Comparison of ENCODE assay signal across 10 mouse cellular contexts in the genomic region with DNA sequence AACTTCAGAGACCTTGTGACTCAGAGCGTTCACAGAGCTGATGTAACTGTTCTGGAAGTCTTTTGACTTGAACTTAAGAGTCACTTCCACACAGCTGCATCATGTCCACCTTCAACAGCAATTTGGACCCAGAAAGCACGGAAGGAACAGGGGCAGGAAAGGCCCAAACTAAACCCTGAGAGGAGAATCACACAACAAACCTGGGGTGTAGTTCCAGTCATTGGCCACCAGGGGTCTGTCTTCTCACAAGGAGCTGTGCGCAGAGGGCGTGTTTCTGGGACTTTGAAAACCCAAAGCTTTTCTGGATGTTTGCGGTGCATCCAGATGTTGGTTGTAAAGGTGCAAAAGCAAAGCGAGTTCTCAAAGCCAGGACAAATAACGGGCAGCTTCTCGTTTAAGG.
DNase-seq lines count a peak whose midpoint lies in the region; ATAC-seq and TF ChIP-seq lines count a peak whose summit lies in the region.
"Had no signal": no experiment of that assay in that cellular context is flagged by ENCODE, and none has a peak within 500 bp of the region (broad histone marks: within the 10 kb centered on the region; RNA-seq: fewer than 3 reads in every experiment).

No protein-coding gene starts in this region.

- no peak overlapping the region for H3K27ac ChIP-seq in forebrain, embryonic 11.5 days (ENCODE audit: low read depth, low read length)
- no peak overlapping the region for H3K27ac ChIP-seq in forebrain, embryonic 16.5 days (ENCODE audit: low read length)
- no peak overlapping the region for H3K27ac ChIP-seq in spleen, adult 2 months (ENCODE audit: insufficient read depth, low read length)
- H3K27ac ChIP-seq: neural tube, embryonic 13.5 days had no signal

- H3K27me3 ChIP-seq in forebrain, embryonic 11.5 days (ENCODE audit: control insufficient read depth, insufficient read depth, low read length) = no peaks in the 10 kb centered on the region
- no peaks in the 10 kb centered on the region; the same call in 1 of the 2 replicates for H3K27me3 ChIP-seq in forebrain, embryonic 16.5 days (replicated peaks; ENCODE audit: control insufficient read depth, insufficient read depth, low read length)
- no peaks in the 10 kb centered on the region for H3K27me3 ChIP-seq in spleen, adult 2 months (ENCODE audit: control insufficient read depth, insufficient read depth, low read length)

- no peak overlapping the region for H3K4me2 ChIP-seq in forebrain, embryonic 11.5 days (ENCODE audit: low read depth, low read length, severe bottlenecking)
- H3K4me2 ChIP-seq in forebrain, embryonic 16.5 days (ENCODE audit: low read length) = no peak overlapping the region
- H3K4me2 ChIP-seq: neural tube, embryonic 13.5 days had no signal

- H3K4me1 ChIP-seq in forebrain, embryonic 11.5 days (replicated peaks; ENCODE audit: control insufficient read depth, insufficient read depth, low read length) = no peaks in the 10 kb centered on the region
- H3K4me1 ChIP-seq in forebrain, embryonic 16.5 days (replicated peaks; ENCODE audit: control insufficient read depth, insufficient read depth, low read length) = no peaks in the 10 kb centered on the region; the same call in 1 of the 2 replicates
- H3K4me1 ChIP-seq in spleen, adult 2 months (ENCODE audit: control insufficient read depth, insufficient read depth, insufficient read length) = peaks cover 1% of the 10 kb centered on the region; the same call in 1 of the 2 replicates

- H3K9ac ChIP-seq in forebrain, embryonic 11.5 days (ENCODE audit: low read length) = no peak overlapping the region
- no peak overlapping the region for H3K9ac ChIP-seq in forebrain, embryonic 16.5 days (replicated peaks; ENCODE audit: low read depth, low read length)
- H3K9ac ChIP-seq: neural tube, embryonic 13.5 days had no signal

- TF ChIP-seq POLR2A in spleen, adult 2 months (IDR thresholded peaks at IDR 0.05; ENCODE audit: low read depth, low read length) = no peak

- ATAC-seq in forebrain, embryonic 11.5 days (replicated peaks; ENCODE audit: low FRiP score) = peak; percentile 55; the same call in 1 of the 2 replicates
- no peak for ATAC-seq in forebrain, embryonic 16.5 days

- WGBS in forebrain, embryonic 11.5 days = 17% methylated on average over 8 of the region's 8 CpGs
- 11% methylated on average over 8 of the region's 8 CpGs for WGBS in forebrain, embryonic 16.5 days
- WGBS in spleen, adult 2 months = 14% methylated on average over 8 of the region's 8 CpGs

- H3K9me3 ChIP-seq in forebrain, embryonic 11.5 days (ENCODE audit: control insufficient read depth, low read length) = no peaks in the 10 kb centered on the region; the same call in 1 of the 2 replicates
- no peaks in the 10 kb centered on the region for H3K9me3 ChIP-seq in forebrain, embryonic 16.5 days (ENCODE audit: control insufficient read depth, low read length)
- H3K9me3 ChIP-seq: neural tube, embryonic 13.5 days had no signal

- no peaks in the 10 kb centered on the region for H3K36me3 ChIP-seq in forebrain, embryonic 11.5 days (ENCODE audit: control insufficient read depth, insufficient read depth, low read length)
- H3K36me3 ChIP-seq in forebrain, embryonic 16.5 days (ENCODE audit: control insufficient read depth, insufficient read depth) = no peaks in the 10 kb centered on the region
- no peaks in the 10 kb centered on the region for H3K36me3 ChIP-seq in spleen, adult 2 months (ENCODE audit: control insufficient read depth, insufficient read depth, low read length)
- H3K36me3 ChIP-seq: G1E; neural tube, embryonic 13.5 days had no signal

- DNase-seq in forebrain, embryonic 11.5 days (ENCODE audit: low spot score) = peak; percentile 74
- DNase-seq in adrenal gland, postnatal 14 days = peak; percentile 78
- peak; percentile 68 for DNase-seq in embryo, embryonic 9.5 days (ENCODE audit: extremely low spot score)
- DNase-seq in heart, postnatal 10 days = peak; percentile 88
- DNase-seq in layer of hippocampus, postnatal 25 days (ENCODE audit: extremely low spot score in 1 of 2, low spot score in 1 of 2) = peak; percentile 19 to 54
- DNase-seq in lung, postnatal 36 days = peak; percentile 84
- DNase-seq in spleen, adult 2 months (ENCODE audit: low read depth in 1 of 2, low spot score in 2 of 2) = peak; percentile 22 to 30

- no peak overlapping the region for H3K4me3 ChIP-seq in forebrain, embryonic 11.5 days (ENCODE audit: low read depth, low read length)
- H3K4me3 ChIP-seq in forebrain, embryonic 16.5 days (replicated peaks; ENCODE audit: low read length) = no peak overlapping the region
- no peak overlapping the region for H3K4me3 ChIP-seq in spleen, adult 2 months (ENCODE audit: extremely low read depth, insufficient read depth, insufficient read length)
- H3K4me3 ChIP-seq: neural tube, embryonic 13.5 days had no signal

- intact Hi-C loops in heart, postnatal 10 days (cut with DNase I) = loop anchor here (1.0 to 10.0 kb wide), 5 partner anchors 129 to 526 kb away; no protein-coding TSS in a partner anchor

- peak; percentile 80; the same call in 1 of the 2 replicates for TF ChIP-seq CTCF in spleen, adult 2 months (IDR thresholded peaks at IDR 0.05; ENCODE audit: extremely low read depth, insufficient read depth, insufficient read length, insufficient replicate concordance)

Comparison
In these comparisons a context has a peak if more than half of its experiments do, and no peak if none do; other contexts are left out.
1. DNase-seq: peak in every context shown above with its lines; median percentile 88 in heart, postnatal 10 days; 84 in lung, postnatal 36 days; 78 in adrenal gland, postnatal 14 days; 74 in forebrain, embryonic 11.5 days; 68 in embryo, embryonic 9.5 days; 36 in layer of hippocampus, postnatal 25 days; 26 in spleen, adult 2 months.